Mouse (Mus musculus) heart, postnatal 0 days (tissue): ENCODE measurements at regions not wholly inside any gene's neighbourhood (a gene's known extent, or its start where the extent isn't known, plus 50 kb on each side); places are given as distances from the start of the nearest gene placed in this dataset.

Experiments
- ATAC-seq: fragments of 200-750 bp; cut with Nextera tagmentation; 2 replicates; pipeline ENCODE4 v1.8.0; 2017; ENCODE audit warnings: low read depth, moderate number of reproducible peaks, moderate library complexity; ENCODE audit not compliant: insufficient read depth
- DNase-seq: peaks from one replicate; pipeline ENCODE4 v3.0.0-alpha.2; 2016; ENCODE audit warnings: low spot score
- H3K27ac ChIP-seq: fragments of 300-500 bp; sonication (generic); 2 replicates; pipeline ENCODE4 v1.5.1; 2014; ENCODE audit warnings: low read depth, mild to moderate bottlenecking
- H3K27me3 ChIP-seq: fragments of 300-500 bp; sonication (generic); 2 replicates; pipeline ENCODE4 v1.6.1; 2014; ENCODE audit warnings: low read length, mixed read lengths; ENCODE audit not compliant: control insufficient read depth, insufficient read depth
- H3K36me3 ChIP-seq: fragments of 300-500 bp; sonication (generic); replicated peaks from 2 replicates; pipeline ENCODE4 v1.6.1; 2014; ENCODE audit warnings: low read length, mixed read lengths; ENCODE audit not compliant: control insufficient read depth, insufficient read depth
- H3K4me1 ChIP-seq: fragments of 300-500 bp; sonication (generic); 2 replicates; pipeline ENCODE4 v1.6.1; 2014; ENCODE audit warnings: antibody characterized with exemption; ENCODE audit not compliant: control insufficient read depth, insufficient read depth
- H3K4me2 ChIP-seq: fragments of 300-500 bp; sonication (generic); 2 replicates; pipeline ENCODE4 v1.6.1; 2014; ENCODE audit warnings: low read depth, mild to moderate bottlenecking, low read length, moderate library complexity
- H3K4me3 ChIP-seq: fragments of 300-500 bp; sonication (generic); 2 replicates; pipeline ENCODE4 v1.5.1; 2014; ENCODE audit warnings: low read depth, low read length
- H3K9ac ChIP-seq: fragments of 300-500 bp; sonication (generic); replicated peaks from 2 replicates; pipeline ENCODE4 v1.6.1; 2014; ENCODE audit warnings: low read depth, low read length, mixed read lengths
- H3K9me3 ChIP-seq: fragments of 300-500 bp; sonication (generic); replicated peaks from 2 replicates; pipeline ENCODE4 v1.6.1; 2016; ENCODE audit warnings: low read length; ENCODE audit not compliant: control insufficient read depth
- CTCF ChIP-seq: IDR thresholded peaks from 2 replicates; pipeline ENCODE4 v1.5.1; 2016; ENCODE audit warnings: antibody characterized with exemption, control low read depth, low read depth
- EP300 ChIP-seq: IDR thresholded peaks from 2 replicates; pipeline ENCODE4 v1.6.1; 2016; ENCODE audit warnings: antibody characterized with exemption, low read depth
- WGBS: fragments of 180-500 bp; shearing (Covaris S2); extraction: QIAGEN DNeasy Blood & Tissue Kit; methylation state at CpG from one replicate; pipeline ENCODE4 v1.1.7; 2014; 5-methylcytosine and 5-hydroxymethylcytosine counted together

- TF ChIP-seq EP300: no peak
- no peak for TF ChIP-seq CTCF
- Histone ChIP-seq H3K27me3 (no peaks in the 10 kb centered on the region), H3K4me3 (no peak overlapping the region), H3K4me2 (no peak overlapping the region), H3K36me3 (no peaks in the 10 kb centered on the region), H3K4me1 (no peaks in the 10 kb centered on the region), H3K9me3 (no peaks in the 10 kb centered on the region), H3K9ac (no peak overlapping the region), H3K27ac (no peak overlapping the region)
- DNase-seq (no peak), ATAC-seq (no peak)
- WGBS: 80% methylated on average over 3 of the region's 3 CpGs
Measured at GRCm38 (mm10) chr1:166883215-166883614, 118.0 kb upstream of the Fam78b start.

GRCm38 (mm10) chr1:166895945-166896344 lies 105.3 kb upstream of the Fam78b start:
- no peaks in the 10 kb centered on the region for H3K4me1 ChIP-seq
- no peak overlapping the region for H3K4me2 ChIP-seq
- no peaks in the 10 kb centered on the region for H3K36me3 ChIP-seq
- ATAC-seq: no peak
- no peaks in the 10 kb centered on the region for H3K9me3 ChIP-seq
- 46% methylated on average over 5 of the region's 5 CpGs for WGBS
- H3K9ac ChIP-seq: no peak overlapping the region
- DNase-seq: no peak
- H3K27me3 ChIP-seq: no peaks in the 10 kb centered on the region
- no peak overlapping the region for H3K4me3 ChIP-seq
- H3K27ac ChIP-seq: no peak overlapping the region
- no peak for TF ChIP-seq CTCF
- TF ChIP-seq EP300: no peak

GRCm38 (mm10) chr1:166898741-166899140 lies 102.5 kb upstream of the Fam78b start:
- H3K4me3 ChIP-seq: no peak overlapping the region
- H3K4me1 ChIP-seq: no peaks in the 10 kb centered on the region
- H3K27ac ChIP-seq: no peak overlapping the region
- H3K27me3 ChIP-seq: no peaks in the 10 kb centered on the region
- no peak overlapping the region for H3K4me2 ChIP-seq
- H3K9me3 ChIP-seq: no peaks in the 10 kb centered on the region
- no peak for DNase-seq
- H3K9ac ChIP-seq: no peak overlapping the region
- ATAC-seq: no peak
- H3K36me3 ChIP-seq: no peaks in the 10 kb centered on the region
- TF ChIP-seq EP300 (no peak), CTCF (no peak)
- 71% methylated on average over 2 of the region's 2 CpGs for WGBS

GRCm38 (mm10) chr1:166899238-166899637 lies 102.0 kb upstream of the Fam78b start:
- Histone ChIP-seq H3K9ac (no peak overlapping the region), H3K9me3 (no peaks in the 10 kb centered on the region), H3K4me1 (no peaks in the 10 kb centered on the region), H3K27ac (no peak overlapping the region), H3K4me2 (no peak overlapping the region), H3K4me3 (no peak overlapping the region), H3K36me3 (no peaks in the 10 kb centered on the region), H3K27me3 (no peaks in the 10 kb centered on the region)
- no peak for TF ChIP-seq EP300
- no peak for TF ChIP-seq CTCF
- DNase-seq (no peak), ATAC-seq (no peak)
- 49% methylated on average over 6 of the region's 6 CpGs for whole genome bisulfite sequencing

- H3K4me3 ChIP-seq: no peak overlapping the region
- TF ChIP-seq CTCF (no peak), EP300 (no peak)
- no peaks in the 10 kb centered on the region for H3K36me3 ChIP-seq
- H3K27me3 ChIP-seq: no peaks in the 10 kb centered on the region
- 70% methylated on average over 4 of the region's 4 CpGs for WGBS
- H3K27ac ChIP-seq: no peak overlapping the region
- no peaks in the 10 kb centered on the region for H3K9me3 ChIP-seq
- no peak for DNase-seq
- no peaks in the 10 kb centered on the region for H3K4me1 ChIP-seq
- H3K9ac ChIP-seq: no peak overlapping the region
- H3K4me2 ChIP-seq: no peak overlapping the region
- ATAC-seq: no peak
Measured at GRCm38 (mm10) chr1:166900028-166900427, 101.2 kb upstream of the Fam78b start.

- Histone ChIP-seq H3K9me3 (no peaks in the 10 kb centered on the region), H3K9ac (no peak overlapping the region), H3K4me1 (no peaks in the 10 kb centered on the region), H3K4me2 (no peak overlapping the region), H3K4me3 (no peak overlapping the region), H3K27me3 (no peaks in the 10 kb centered on the region), H3K36me3 (no peaks in the 10 kb centered on the region), H3K27ac (no peak overlapping the region)
- TF ChIP-seq CTCF: no peak
- TF ChIP-seq EP300: no peak
- ATAC-seq (no peak), DNase-seq (peak; percentile 28)
- WGBS: 47% methylated on average over 8 of the region's 8 CpGs
Measured at GRCm38 (mm10) chr1:166900441-166901161, 100.6 kb upstream of the Fam78b start.
